Mouse (Mus musculus) olfactory bulb, adult 2 months (tissue): ENCODE data around the gene Cyp46a1.

Experiments
- CTCF ChIP-seq: fragments of 200-500 bp; IDR thresholded peaks from 2 replicates; pipeline ENCODE4 v1.5.1; 2012; ENCODE audit warnings: low read depth, mild to moderate bottlenecking, low read length, moderate library complexity; ENCODE audit not compliant: insufficient read depth
- POLR2A ChIP-seq: fragments of 200-500 bp; IDR thresholded peaks from 2 replicates; pipeline ENCODE4 v1.6.1; 2012; ENCODE audit warnings: mild to moderate bottlenecking, low read depth, low read length, moderate library complexity; ENCODE audit not compliant: insufficient read depth

DNA sequence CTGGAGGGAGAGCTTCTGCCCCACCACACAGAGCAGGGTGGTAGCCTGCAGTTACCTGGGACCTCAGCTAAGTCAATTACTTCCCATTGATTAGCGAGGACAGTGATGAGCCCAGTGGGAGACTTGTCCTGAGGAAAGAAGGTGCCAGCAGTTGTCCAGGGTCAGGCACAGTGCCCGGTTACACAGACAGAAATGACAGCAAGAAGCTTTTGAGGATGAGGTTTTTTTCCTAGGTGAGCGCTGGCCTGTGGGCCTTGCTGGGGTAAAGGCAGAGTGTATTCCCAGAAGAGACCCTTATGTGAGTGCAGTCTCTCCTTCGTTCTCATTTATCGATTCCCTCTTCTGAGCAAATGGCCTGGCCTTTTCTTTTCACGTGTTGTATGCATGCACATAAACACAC is 17.5 kb upstream of the Cyp46a1 start:
- TF ChIP-seq CTCF (no peak), POLR2A (no peak)
